Mouse (Mus musculus) forelimb bud, embryonic 11.5 days (tissue): ENCODE data around the gene Rasgrp4.
"Not testable (repeated sequence)": the region's sequence is repeated elsewhere in the genome, so short reads cannot be mapped to it uniquely, and the experiment has no call there.

Experiments used
- DNase-seq: peaks from one replicate; pipeline ENCODE4 v3.0.0-alpha.2; 2012; ENCODE audit warnings: low read depth, low spot score

Rasgrp4 gene

DNA sequence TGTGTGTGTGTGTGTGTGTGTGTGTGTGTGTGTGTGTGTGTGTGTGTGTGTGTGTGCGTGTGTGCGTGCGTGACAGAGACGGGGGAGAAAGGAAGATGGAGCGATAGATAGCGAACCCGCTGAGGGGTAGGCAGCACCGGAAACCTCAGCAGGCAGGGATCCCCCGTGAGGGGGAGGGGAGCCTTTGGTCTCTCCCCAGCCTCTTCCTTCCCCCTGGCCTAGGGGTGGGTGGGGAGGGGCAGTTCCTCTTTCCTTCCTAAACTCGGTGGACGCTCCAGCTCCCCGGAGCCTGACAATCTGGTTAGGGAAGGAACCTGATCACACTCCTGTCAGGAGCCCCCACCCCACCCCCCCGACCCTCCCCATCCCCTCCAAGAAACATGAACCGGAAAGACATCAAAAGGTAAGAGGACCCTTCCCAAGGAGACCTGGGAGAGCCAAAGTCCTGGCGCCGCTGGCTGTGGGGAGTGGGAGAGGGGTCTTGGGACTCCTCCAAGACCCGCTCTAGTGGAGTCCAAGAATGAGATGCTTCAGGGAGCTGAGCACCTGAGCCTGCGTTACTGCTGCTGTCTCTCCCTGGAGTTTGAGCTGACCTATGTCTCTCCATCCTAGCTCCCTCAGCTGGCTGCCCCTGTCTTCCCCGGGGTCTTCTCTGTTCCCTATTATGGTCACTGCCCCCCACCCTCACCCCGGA is at the start of gene Rasgrp4:
Gene Rasgrp4 (plus strand): TSS at position 159 of the 694 bp plus-strand sequence.
- no peak for DNase-seq

DNA sequence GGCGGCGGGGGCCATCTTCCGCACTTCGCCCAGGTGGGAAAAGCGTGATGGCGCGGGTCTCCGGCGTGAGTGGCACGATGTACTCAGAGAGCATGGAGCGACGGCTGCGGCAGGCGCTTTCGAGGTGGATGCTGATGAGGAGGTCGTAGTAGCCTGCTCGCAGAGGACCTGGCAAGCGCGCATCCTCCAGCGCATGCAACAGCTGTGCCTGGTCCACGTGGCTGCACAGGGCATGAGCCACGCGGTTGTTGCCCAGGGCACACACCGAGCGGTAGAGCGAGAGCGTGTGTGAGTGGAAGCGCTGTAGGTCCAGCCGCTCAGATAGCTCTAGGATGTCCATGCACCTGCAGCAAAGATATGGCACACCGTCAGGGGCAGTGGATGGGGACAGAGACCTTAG is 48.7 kb upstream of the Rasgrp4 start:
- no peak for DNase-seq

DNA sequence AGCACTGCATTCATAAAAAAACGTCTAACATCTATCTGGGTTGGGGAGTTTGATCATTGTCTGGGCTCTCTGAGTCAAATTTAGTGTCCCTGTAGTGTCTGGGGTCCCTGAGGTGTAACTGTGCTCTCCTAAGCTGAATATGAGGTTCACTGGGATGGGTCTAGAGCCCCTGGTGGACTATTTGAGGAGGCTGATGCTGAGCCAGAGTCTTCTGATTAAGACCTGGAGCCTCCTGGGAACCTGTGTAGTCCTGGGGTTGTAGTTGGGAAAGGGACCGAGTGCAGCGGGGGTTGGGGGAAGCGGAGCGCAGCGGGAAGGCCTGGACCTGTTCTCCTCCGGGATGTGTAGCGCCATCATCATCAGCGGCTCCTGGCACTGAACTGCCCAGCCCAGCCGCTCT is 47.7 kb upstream of the Rasgrp4 start:
- DNase-seq, result no peak

DNA sequence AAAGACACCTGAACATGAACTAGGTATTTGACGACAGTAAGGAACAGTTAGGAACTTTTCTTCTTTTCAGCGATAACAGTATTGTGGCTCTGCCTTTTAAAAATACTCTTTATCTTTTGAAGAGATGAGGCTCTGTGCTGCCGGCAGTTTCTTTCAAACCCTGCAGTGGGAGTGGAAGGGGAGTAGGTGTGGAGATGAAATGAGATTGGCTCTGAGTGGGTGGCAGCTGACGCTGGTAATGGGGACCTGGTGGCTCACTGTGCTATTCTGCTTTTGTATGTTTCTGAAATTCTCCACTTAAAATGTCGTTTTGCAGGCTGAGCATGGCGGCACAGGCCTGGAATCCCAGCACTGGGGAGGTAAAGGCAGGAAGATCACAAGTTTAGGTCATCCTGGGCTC is 45.8 kb upstream of the Rasgrp4 start:
- DNase-seq, result no peak

DNA sequence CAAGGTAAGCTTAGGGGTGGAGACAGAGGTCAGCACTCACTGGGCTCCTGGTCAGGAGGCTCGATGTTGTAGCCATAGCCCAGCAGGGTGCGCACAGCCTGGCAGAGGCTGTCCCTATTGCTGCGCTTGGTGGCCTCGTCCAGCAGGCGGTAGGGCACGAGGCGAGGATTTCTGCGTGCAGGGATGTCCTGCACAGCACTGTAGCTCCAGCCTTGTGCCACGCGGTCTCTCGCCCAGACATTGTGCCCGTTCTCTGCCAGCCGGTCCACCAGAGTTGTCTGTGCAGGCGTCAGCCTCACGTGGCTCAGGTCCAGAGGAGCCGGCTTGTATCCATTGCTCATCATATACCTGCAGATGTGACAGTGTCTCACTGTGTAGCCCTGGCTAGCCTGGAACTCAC is 37.5 kb upstream of the Rasgrp4 start:
- DNase-seq, result no peak

DNA sequence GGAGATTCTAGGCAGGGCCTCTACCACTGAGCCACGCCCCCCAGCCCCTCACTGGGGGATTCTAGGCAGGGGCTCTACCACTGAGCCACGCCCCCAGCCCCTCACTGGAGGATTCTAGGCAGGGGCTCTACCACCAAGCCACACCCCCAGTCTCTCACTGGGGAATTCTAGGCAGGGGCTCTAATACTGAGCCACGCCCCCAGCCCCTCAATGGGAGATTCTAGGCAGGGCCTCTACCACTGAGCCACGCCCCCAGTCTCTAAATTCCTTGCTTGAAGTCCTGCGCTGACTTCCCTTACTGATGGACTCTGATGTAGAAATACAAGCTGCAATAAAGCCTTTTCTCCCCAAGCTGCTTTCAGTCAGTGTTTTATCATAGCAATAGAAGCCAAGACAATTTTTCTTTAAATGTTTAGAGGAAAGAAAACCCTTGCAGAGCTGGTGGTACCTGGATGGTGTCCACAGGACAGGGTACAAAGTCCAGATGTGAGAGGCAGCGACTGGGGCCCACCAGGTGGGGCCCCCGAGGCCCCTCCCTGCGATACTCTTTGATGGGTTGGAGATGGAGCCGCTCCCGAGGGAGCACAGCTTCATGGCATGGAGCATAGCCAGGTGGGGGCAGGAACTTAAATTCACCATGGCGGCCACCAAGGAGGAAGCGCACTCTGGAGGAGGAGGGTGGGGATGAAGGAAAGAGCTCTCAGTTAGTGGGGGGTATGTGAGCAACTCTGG is 33.2 kb upstream of the Rasgrp4 start:
- no peak for DNase-seq

DNA sequence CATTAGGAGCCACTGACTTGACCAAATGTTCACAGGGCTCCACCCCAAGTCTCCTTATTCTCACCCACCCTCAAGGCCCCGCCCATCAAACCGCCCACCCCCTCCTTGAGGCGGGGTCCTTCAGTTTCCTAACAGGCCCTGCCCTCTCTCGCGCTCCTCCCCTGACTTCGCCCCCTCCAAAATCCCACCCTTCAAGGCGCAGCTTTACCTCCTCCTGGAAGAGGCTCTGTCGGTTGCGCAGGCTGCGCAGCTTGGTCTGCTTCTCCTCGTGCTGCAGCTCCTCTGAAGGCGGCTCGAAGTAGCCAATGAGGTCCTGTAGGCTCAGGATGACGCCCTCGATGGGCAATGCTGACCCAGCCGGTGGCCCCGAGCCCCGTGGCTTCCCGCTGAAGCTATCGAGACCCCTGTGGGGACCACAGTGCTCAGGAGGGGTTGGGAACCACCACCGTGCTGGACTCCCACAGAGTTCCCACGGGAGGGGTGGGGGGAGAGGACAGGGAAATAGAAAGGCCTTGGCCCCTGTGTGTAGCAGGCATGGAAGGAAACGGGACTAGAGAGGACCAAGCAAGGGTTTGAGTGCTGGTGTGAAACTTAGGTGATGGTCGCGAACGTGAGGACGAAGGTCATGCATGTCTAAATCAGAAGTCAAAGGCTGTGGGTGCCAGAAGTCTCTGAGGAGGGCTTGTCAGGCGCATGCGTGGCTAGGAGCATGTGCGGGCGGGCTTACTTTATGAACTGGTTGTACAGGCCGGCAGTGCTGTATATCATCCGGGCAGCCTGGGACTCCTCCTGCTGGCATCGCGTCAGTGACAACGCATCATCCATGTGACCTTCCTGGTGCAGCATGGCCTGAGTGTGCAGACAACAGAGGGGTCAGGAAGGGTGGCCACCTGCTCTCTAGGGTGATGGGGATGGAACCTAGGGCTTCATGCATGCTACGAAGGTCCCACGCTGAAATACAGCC is 25.4 kb upstream of the Rasgrp4 start:
- DNase-seq, result peak; percentile 56

DNA sequence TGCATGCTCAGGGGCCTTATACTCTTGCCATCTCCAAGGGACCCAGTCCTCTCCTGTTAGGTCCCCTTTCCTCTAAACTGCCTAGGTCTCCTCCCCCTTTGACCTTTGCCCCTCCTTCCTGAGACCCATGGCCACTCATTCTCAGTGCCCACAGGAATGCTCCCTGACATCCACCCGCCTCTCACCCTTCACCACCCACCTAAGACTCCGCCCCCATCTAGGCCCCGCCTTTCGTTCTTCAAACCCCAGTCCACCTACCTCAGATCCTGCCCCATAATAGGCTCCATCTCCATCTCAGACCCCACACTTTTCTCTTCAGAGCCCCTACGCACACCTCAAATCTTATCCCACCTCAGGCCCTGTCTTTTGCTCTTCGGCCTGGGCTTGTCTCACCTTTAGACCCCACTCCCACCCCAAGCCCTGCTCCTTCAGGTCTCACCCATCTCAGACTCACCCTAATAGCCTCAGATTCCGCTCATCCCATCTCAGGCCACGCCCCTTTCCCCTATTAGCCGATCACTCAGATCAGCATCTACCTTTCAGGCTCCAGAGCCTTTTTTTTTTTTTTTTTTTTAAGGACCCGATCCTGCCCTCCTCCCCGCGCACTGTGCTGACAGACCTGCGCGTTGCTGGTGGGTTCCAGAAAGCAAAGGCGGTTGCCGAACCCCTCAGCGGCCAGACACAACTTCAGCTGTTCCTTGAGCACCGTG is 16.4 kb upstream of the Rasgrp4 start:
- DNase-seq, result no peak

DNA sequence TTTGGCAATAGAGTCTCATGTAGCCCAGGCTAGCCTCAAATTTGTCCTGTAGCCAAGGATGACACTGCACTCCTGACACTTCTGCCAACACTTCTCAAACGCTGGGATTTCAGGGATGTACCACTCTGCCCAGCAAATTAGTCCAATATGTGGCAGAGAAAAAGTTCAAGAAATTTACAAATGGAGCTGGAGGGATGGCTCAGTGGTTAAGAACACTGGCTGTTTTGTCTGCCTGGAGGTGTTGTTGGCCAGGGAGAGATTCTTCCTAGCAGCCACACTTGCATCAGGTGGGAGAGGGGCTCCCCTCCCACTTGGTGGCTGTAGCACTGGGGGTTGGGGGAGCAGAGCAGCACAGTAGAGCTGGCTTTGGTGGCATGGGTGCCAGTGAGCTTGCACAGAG is 15.1 kb upstream of the Rasgrp4 start:
- DNase-seq, result no peak

DNA sequence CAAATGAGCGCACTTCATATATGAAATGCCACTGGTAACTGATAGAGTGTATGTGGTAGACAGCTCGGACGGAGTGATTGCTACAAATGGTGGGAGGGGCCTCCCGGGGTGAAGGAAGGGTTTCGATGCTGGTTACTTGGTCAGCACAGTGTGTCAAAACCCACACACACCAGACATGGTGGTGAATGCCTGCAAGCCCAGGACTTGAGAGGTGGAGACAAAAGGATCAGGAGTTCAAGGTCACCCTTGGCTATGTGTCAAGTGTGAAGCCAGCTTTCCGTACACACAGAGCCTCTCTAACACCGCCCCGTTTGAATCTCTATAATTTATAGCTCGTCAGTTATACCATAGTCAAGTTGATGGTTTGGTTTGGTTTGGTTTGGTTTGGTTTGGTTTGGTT is 11.8 kb upstream of the Rasgrp4 start:
- no peak for DNase-seq

DNA sequence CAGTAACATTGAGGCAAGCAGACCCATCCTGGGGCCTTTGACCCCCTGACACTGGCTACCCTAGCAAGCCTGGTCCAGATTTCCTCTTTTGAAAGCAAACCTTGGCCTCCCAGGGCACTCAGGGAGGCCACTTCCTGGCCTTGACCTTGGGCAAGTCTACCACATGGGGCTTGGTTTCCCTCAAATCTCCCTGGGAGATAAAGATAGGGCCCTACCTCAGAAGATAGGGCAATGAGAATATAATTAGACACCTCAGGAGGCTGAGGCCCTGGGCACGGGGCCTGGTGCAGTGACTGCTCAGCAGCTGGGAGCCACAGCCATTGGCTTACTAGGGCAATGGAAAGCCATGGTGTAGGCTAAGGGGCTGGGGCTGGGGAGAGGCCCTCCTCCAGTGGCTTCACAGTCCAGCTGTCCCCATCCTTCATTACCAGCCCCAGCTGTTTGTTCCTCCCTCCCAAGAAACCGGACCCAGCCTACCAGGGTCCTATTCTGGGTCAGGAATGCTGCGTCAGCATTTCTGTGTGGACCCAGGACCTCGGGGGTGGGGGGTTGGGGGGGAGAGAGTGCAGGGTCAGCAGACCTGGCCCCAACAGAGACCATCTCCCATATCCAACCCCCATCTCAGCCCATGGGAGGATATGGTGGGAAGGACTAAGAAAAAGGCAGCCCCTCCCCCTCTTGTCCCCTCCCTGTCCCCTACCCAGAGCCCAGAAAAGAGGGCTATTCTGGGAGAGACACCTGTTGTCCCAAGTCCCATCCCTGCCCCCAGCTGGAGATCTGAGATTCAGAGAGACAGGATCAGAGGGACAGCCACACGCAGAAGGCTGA is 10.9 kb upstream of the Rasgrp4 start:
- DNase-seq, result no peak

DNA sequence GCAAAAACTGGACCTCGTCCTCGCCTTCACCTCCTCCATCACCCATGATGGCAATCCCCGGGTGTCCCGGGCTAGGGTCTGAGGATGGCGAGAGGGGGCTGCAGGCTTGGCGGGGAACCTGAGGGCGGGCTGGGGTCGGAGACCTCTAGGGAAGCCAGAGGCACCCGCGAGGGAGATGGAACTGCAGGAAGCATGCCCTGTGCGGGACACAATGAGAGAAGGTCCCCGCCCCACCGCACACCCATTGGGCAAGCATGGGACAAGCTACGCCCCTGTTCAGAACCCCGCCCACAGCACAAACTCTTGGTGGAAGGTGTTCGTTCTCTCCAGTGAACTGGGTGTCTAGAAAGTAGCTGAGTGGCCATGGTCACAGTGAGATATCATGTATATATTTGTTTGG is 9.7 kb upstream of the Rasgrp4 start, which contains the start of gene Ryr1:
Gene Ryr1 (minus strand): TSS at position 210 of the 400 bp plus-strand sequence.
- peak; percentile 64 for DNase-seq

DNA sequence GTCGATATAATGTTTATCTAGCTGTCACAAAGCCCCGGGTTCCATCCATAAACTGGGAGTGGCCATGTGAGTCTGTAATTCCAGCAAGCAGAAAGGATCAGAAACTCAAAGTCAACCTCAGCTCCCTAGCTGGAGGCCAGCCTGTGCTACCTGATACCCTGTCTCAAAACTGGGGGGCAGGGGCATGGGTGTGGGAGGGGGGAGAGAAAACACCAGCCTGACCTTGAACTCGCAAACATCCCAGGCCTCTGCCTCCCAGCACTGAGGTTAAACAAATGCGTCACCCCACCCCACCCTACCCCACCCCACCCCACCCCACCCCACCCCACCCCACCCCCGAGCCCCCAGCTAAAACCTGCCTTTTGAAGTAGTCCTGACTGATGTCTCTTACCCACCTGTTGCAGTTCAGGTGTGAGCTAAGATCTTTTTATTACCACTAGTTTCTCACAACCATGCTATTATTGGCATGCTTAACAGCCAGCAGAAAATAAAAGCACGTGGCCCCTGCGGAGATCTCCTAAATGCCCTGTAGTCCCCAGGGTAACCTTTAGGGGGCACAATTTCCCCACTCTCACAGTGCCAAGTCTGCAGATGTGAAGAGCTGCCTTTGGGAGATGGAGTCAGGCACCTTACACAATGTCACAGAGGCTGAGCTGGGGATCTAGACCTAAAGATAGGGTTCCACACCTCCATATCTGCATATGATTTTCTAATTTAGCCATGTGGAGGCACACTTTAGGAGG is 8.3 kb upstream of the Rasgrp4 start:
- peak; percentile 74 for DNase-seq

DNA sequence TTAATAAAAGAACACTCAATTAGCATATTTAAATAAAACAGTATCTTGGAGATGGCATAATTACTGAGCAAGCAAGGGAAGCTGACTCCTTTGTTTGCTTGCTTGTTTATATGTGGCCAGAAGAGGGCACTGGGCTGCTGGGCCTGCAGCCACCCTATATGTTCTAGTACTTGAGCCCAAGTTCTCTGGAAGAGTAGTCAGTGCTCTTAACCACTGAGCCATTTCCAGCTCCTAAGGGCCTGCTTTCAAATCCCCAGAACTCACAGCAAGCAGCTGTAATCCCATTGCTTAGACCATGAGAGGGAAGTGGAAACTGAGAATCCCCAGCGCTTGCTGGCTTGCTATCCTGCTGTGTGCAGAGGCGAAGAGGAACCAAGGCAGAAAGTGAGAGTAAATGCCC is 5.9 kb upstream of the Rasgrp4 start:
- DNase-seq, result no peak

DNA sequence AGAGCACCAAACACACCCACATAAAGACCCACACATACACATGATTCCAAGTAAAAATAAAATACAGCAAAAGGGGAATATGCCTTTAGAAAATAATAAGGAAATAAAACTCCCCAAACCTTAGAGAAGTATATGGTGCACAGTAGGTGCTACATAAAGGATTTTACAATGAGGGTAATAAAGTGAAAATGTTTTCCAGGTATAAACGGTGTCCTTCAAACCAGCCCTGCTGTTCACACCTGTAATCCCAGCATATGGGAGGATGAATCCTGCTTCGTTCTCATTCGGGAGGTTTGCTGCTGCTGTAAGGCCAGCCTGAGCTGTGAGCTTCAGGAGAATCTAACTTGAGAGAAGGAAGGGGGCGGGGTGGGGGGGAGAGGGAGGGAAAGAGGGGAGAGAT is 421 bp upstream of the Rasgrp4 start:
- DNase-seq, result no peak

DNA sequence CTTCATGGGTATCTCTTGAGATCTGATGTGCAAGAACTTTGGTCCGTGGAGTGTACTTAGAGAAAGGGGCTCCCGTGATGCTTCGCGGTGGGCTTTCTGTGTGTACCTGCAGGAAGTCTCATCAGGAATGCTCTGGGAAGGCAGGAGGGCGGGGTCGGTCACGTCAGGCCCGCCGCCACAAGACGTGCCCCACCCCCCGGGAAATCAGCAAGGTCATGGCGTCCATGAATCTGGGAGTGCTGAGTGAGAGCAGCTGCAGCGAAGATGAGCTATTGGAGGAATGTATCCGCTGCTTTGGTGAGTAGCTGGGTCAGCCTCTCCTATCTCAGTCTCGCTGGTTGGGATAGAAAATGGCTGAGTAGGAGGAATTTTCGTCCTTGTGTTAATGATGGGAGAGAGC is 2.8 kb downstream of the Rasgrp4 start:
- DNase-seq, result no peak

DNA sequence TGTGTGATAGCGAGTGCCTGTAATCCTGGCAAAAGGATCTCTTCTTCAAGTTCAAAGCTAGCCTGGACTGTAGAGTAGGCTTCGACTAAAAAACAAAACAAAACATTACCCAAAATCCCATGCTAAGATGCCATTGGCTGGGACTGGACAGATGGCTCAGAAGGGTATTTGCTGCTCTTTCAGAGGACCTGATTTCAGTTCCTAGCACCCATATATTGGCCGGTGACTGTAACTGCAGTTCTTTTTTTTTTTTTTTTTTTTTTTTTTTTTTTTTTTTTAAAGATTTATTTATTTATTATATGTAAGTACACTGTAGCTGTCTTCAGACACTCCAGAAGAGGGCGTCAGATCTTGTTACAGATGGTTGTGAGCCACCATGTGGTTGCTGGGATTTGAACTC is 4.6 kb downstream of the Rasgrp4 start:
- not testable (repeated sequence) for DNase-seq

DNA sequence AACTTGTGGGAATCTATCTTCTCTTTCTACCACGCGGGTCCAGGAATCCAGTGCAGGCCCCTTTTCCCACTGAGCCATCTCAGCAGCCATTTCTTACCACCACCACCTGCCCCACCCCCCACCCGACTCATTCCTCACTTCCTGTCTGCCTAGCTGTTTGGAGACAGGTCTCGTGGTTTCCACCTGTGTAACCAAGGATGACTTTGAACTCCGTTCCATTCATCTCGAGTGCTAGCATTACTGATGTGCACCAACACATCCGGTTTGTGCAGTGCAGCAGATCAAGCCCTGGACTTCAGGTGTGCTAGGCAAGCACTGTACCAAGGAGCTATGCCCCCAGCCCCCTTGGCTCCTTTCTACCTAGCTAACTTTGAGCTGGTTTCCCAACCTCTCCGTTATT is 6.8 kb downstream of the Rasgrp4 start:
- no peak for DNase-seq

DNA sequence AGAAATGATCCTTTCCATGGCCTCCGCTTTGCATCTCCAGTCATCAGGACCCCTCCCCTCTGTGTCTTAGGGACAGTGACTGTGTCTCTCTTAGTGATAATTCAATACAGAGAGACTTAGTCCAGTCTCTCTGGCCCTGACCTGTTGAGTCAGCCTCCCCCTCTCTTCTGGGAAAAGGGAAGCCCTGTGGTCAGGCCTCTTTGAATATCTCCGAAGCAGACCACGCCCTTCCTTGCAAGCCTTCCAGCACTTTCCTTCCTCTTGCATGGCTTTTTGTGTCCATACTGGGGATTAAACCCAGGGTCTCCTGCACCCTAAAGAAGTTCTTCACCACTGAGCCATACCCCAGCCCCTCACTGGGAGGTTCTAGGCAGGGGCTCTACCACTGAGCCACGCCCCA is 9.4 kb downstream of the Rasgrp4 start:
- DNase-seq, result no peak
